Mouse (Mus musculus) skeletal muscle tissue, adult 2 months (tissue): Measurements from ENCODE around the gene Hira.
"Not testable (repeated sequence)": the region's sequence is repeated elsewhere in the genome, so short reads cannot be mapped to it uniquely, and the experiment has no call there.

Experiments used
- DNase-seq: peaks from one replicate; pipeline ENCODE4 v3.0.0-alpha.2; 2012; ENCODE audit warnings: low read depth, low spot score

Hira gene

DNA sequence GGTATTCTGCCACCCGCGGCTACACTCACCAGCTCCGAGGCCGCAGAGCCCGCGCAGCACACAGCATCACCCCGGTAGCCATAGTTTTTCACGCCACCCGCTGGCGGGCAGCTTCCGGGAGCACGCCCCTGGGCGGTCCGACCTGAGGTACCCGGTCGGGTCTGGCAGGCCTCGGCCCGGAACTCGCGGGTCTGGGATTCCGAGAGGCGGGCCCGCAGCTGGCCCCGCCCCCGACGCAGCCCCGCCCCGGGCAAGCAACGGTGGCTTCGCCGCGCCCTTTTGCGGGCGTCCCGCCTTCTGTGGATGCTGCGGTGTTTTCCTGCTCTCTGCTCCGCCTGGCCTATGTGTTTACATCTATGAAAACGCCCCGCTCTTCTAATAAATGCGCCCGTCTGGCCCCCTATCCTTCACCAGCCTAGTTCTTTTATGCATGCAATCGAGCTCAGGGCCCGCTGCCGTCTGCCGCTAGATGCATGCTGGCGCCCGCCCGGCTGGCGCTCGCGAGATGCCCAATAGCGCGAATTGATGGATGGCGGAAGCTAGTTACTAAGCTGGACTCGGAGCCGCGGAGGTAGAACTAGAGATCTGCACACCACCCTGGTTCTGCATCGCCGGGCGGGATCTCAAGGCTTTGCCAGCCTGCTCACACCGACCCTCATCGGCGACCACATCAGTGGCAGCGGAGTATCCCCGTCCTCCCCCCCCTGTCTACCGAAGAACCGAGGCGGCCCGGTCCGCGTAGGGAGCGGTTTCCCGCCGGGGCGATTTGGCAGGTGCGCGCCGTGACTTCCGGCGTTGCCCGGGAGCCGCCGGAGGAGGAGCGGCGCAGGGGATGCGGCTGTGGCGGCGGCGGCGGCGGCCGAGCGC lies at the start of gene Hira, which contains the start of gene Mrpl40:
Hira (plus strand) TSS at position 596 of the 867 bp plus-strand sequence.
Mrpl40 (minus strand) TSS at position 421 of the 867 bp plus-strand sequence.
- peak; percentile 85 for DNase-seq

DNA sequence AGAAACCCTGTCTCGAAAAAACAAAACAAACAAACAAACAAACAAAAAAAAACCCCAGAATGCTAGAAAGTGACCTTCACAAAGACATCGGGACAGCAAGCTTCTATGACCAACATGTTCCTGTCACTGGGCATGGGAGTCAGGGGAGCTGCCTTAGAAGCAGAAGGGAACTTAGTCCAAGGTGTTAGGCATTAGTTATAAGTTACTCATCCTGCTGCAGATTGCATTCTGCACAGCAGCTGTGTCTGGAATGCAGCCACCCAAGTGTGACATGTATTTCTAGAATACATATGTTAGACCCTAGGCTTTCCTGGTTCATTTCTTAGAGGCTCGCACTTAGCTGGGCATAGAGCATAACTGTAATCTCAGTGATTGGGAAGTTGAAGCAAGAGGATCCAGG lies 48.2 kb upstream of the Hira start:
- no peak for DNase-seq

DNA sequence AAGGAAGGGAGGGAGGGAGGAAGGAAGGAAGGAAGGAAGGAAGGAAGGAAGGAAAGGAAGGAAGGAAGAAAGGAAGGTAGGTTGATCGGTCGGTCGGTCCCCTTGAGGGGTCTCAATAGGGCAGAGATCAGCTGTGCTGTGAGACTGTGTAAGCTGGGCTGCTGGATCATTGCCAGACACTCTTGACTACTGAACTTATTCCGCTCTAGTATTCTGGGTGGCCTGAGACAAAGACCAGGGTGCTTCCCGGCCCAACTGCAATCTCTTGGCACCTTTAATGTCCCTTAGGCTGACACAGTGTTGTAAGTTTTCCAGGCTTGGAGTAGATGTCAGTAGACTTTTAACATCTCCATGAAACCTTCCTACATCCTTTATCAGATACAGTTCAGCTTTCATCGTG lies 47.7 kb upstream of the Hira start:
- DNase-seq: no peak

DNA sequence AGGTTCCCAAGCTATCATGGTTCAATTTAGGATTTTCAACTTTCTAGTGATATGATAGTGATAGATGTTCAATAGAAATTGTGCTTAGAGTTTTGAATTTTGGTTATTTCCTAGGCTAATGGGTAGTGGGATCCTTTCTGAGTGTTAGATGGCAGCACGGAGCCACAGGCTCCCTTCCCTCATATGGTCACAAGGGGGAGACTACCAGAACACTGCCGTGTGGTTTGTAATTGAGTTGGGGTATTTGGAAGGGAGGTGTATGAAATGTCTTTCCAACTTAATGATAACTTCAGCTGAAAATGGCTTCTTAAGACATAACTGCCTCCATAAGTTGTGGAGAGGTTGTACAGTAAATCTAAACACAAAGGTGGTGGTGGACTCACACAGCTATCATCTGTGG lies 43.4 kb upstream of the Hira start:
- no peak for DNase-seq

DNA sequence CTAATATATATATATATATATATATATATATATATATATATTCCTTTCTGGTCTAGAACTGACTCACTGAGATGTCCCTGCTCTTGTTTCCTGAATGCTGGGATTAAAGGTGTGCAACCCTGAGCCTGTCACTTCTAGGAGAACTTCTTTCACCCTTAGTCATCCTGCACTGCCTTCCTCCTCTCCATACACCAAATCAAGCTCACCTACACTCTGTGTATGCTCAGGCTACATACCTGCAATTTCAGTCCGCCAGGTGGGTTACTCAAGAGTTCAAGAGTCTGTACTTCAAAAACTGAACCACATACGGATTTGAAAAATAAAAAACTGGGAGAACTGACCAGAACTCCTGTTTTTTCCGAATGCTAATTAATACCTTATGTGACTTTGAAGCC lies 40.8 kb upstream of the Hira start:
- DNase-seq: no peak

DNA sequence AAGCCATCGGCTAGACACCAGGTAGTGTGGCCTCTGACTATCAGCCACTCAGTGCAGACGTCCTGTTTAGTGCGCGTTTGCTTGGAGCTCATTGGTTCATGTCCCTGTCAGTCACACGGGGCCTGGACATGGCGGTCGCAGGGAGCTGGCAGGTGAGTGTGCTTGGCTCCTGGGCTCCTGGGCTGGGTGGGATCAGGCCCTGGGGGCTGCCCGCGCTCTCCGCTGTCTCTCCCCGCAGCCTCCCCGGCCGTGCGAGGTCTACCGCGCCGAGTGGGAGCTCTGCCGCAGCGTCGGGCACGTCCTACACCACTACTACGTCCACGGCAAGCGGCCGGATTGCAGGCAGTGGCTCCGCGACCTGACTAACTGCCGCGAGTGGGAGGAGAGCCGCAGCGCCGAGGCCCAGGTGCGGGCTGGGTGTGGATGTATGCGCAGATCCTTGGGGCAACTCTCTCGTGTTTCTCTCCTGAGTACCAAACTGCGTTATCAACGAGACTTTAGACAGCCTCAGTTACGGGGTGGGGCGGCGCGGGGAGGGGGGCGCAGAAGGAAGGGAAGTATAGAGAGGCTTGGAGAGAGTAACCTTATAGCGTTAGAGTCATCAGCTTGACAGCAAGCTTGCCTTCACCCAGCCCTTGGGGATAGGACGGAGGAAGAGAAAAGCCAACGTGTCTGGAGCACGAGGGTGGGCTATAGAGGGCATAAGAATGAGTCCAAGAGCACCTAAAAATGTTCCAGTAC lies 40.2 kb upstream of the Hira start, which contains the start of the genes 2510002D24Rik and Gm28539:
2510002D24Rik (plus strand) TSS at position 111 of the 741 bp plus-strand sequence.
Gm28539 (plus strand) TSS at position 117 of the 741 bp plus-strand sequence.
- DNase-seq: peak; percentile 88

DNA sequence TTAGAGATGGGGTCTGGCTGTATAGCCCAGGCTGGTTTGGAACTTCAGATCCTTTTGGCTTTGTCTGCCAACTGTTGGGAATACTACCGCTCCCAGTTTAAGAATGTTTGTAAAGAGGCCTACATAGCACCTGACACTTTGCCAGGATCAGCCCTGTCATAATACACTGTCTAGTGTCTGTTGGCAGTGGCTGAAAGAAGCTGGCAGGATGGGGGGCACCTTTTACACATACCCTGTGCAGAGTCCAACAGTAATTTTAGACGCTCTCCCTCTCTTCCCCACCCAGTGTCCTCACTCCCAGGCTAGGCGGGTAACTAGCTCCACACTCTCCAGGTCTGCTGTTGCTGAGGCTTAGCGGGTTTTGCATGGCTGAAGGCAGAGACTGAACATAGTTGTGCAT lies 38.5 kb upstream of the Hira start:
- no peak for DNase-seq

DNA sequence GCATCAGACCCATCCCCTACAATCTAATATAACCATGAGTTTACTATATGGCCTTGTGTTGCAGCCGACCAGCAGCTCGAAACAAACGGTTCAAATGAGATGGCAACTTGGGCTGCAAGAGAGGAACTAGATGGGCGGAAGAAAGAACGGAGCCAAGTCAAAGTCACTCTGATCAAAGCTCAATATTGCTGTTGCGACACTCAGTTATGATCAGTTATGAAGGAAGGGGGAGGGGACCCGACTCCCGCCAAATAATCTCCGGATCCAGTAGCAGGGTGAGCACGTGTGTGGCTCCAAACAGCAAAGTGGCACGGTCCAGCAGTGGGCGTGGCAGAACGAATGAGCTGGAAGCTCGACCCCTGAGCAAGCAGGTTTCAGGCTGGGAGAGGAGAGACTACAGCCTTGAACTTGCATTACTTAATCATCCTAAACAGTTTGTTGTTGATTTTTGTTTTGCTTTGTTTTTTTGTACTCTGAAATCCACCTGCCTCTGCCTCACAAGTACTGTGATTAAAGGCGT lies 30.5 kb upstream of the Hira start:
- no peak for DNase-seq

DNA sequence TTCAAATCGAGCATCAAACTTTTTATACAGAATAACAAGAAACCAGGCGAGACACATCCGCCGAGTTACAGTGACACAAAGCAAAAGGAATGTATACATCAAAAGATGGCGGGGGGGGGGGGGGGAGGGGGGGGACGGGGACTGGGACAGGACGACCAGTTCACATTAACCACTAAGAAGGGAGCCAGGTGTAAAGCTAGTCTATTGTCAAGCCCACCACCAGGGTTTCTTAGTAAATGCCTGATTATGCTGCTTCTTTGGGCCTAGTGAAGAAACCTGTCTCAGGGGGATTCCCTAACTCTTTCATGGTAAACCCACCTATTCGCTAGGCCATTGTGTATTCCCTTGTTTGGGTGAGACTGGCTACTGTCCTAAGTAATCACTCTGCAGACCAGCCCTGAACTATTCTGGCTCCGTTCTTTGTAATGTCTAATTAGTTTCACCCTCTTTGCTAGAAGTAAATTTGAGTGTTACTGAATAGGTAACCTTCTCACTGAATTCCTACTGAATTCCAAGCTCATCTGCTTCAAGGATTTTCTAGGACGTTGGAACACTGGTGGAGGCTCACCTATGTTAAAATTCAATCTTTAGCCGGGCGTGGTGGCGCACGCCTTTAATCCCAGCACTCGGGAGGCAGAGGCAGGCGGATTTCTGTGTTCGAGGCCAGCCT lies 27.2 kb upstream of the Hira start:
- not testable (repeated sequence) for DNase-seq

DNA sequence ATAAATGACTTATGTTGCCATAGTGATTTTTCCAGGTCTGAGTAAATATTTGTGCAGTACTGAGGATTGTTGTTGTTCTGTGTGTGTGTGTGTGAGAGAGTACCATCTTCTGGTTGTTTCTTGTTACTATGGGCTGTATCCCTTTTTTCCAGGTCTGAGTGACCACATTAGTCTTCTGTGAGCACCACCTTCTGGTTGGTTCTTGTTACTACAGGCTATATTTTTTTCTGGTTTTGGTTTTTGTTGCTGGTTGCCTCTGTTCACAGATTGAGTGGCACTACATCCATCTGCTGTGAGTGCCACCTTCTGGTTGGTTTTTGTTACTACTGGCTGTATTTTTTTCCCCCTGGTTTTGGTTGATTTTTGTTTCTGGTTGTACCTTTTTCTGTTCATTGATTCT lies 18.3 kb upstream of the Hira start:
- DNase-seq: peak; percentile 43

DNA sequence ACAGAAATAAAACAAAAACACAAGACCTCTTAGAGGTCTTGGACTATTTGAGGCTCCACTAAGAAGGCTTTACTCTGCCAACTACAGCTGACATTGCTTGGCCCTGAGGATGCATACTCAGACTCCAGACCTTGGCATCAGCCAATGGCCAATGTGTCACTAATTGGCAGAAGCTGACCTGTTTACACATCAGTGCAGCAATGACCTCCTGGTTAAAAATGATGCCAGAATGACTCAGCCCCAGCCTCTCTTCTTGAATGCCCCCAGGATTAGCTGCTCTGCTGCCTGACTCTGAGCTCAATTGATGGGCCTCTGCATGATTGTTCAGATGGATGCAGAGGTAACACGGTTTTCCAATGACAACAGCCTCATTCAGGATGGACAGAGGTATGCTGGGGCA lies 16.7 kb upstream of the Hira start:
- peak; percentile 84 for DNase-seq

DNA sequence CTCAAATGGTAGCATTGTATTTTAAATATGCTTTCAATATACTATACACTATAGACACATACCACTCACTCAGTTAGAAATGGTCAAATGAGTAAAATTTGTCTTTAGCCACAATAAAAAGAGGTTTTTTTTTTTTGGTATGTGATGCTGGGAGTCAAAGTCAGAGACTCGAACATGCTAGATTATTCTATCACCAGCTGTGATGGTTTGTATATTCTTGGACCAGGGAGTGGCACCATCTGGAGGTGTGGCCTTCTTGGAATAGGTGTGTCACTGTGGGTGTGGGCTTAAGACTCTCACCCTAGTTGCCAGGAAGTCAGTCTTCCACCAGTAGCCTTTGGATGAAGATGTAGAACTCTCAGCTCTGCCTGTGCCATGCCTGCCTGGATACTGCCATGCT lies 6.3 kb upstream of the Hira start:
- DNase-seq: not testable (repeated sequence)

DNA sequence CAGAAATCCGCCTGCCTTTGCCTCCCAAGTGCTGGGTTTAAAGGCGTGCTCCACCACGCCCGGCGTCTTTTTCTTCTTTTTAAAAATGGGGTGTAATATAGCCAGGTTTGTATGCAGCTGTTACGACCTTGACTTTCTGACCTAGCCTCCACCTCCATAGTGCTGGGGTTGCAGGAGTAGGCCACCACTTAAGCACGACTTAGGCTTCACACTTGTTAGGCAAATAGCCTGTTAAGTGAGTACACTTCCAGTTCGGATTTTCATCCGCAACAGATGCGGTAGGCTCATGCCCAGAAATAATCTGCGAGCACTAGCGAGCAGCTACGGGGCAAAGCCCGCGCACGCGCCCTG lies 771 bp upstream of the Hira start:
- DNase-seq: no peak

DNA sequence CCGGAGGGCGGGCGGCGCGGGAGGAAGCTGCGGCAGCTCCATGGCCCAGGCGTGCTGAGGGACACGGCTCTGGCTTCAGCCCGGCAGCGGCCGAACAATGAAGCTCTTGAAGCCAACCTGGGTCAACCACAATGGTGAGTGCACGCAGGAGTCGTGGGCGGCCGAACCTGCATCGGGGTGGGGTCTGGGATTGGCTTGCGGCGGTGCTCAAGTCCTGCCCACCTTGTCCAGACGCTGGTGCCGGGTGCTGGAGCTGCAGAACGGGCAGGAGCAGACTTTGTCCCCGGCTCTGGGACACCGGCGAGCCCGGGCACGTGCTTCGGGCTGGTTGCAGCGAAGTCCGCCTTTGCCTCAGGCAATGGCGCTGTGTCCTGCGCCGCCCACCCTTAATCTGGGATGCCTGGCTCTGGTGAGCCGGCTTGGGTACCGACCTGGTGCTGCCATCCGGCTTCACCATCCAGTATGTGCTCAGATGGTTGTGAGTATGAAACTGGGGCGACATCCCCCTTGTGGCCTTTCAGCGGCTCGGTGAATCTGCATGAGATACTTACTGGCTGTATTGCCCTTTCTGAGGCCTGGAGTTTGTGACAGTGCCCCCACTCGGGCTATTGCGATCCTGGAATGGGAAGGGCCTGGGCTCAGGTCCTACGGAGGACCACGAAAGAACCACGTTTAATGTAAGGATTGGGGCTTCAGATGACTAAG lies 701 bp downstream of the Hira start:
- peak; percentile 21 for DNase-seq

DNA sequence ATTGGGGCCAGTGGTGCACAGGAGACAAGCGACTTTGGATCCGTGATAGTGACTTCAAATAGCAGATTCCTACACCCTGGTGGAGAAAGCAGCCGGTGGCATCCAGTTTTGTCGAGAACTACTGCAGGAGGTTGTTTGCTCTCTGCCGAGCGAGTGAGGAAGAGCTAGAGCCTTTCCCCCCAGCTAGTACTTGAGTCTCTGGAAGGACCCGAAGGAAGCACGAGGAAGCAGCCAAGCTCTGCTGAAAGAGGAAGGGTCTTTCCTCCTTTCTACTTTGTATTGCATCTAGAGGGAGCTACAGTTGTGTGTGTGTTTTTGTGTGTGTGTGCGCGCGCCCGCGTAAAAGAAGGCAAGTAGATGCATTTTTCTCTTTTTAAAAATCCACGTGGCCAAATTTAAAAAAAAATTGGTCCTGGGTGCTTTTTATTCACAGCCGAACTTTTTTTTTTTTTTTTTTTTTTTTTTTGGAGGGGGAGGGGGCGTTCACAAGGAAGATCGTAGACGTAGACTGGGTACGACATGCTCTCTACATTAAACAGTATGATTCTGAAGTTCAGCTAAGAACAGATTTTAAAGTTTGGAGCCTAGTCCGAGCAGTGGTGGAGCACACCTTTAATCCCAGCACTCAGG lies 1.4 kb downstream of the Hira start:
- DNase-seq: no peak

DNA sequence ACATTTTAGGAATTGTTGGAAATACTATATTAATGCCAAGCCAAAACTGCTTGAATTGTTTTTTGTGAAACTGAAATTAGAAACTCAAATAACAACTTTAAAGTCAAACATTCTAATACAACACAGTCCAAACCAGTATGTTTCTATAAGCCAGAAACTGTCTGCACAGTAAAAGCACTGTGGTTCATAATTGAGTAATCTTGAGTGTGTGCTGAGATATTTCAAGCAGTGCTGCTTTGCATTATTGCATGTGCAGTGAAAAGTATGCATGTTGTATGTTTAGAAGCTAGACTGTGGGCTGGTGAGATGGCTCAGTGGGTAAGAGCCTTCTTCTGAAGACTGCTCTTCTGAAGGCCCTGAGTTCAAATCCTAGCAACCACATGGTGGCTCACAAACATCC lies 7.2 kb downstream of the Hira start:
- no peak for DNase-seq

DNA sequence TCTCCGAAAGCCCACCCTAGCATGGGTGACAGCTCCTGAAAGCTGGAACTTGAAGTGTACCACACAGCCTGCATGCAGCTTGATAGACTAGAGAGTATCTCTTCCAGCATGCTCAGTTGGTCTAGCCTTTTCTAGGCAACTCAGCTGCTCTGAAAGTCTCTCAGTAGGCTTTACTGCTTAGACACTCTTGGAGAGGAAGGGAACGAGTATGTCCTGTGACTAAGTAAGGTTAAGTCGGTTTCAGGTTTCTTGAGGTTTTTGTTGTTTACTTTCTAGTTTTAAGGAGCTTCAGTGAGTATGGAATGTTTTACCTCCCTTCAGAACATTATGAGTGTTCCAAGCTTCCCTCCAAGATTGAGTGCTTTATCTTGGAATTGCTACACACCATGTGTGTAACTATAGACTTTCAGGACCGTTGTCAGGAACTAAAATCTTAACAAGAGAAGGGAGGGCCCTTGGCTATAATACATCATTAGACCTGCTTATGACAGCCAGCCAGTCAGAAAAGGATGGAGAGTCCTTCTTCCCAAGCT lies 17.1 kb downstream of the Hira start:
- DNase-seq: no peak

DNA sequence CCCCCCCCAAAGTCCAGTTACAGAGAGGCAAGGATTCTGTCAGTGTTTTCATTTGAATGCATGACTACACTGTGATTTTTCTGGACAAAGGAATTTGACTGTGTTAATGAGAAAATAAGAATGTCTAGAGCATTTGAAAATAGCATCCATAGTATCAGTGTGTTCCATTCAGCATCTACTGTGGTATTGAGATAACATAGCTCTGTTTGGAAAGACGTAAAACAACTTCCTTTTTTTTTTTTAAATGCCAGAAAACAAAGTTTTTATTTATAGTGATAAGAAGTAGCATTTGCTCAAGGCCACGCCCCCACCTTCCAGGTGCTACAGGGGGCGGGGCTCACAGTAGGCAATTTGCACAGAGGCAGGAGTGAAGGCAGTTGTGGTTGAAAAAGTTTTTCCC lies 18.4 kb downstream of the Hira start:
- no peak for DNase-seq

DNA sequence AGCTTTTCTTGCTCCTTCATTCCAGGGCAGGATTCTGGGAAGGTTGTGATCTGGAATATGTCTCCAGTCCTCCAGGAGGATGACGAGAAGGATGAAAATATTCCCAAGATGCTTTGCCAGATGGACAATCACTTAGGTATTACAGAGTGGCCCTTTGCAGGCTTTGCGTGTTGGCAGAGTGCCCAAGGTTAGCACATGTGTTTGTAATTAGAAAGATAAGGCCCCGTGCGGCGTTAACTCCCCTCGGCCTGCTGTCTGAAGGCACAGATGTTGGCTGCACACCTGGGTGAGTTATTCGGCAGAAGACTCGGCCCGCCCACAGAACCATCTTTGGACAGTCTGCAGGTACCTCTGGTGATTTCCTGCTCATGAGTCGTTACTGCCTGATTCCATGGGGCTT lies 19.6 kb downstream of the Hira start:
- DNase-seq: peak; percentile 30

DNA sequence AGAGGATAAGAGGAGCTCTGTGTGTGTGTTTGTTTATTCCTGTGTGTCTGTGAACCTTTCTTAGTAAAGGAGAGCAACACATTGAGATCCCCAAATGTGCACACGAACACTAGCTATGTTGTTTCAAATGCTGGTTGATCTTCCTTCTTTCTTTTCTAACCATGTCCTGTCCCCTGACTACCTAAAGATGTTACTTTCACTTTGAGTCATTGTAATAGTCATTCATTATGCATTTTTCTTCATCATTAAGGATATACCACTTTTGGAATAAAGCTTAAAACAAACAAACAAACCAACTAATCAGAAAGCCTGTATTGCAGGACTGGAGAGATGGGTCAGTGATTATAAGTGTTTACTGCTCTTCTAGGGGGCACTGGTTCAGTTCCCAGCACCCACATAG lies 28.8 kb downstream of the Hira start:
- DNase-seq: no peak

DNA sequence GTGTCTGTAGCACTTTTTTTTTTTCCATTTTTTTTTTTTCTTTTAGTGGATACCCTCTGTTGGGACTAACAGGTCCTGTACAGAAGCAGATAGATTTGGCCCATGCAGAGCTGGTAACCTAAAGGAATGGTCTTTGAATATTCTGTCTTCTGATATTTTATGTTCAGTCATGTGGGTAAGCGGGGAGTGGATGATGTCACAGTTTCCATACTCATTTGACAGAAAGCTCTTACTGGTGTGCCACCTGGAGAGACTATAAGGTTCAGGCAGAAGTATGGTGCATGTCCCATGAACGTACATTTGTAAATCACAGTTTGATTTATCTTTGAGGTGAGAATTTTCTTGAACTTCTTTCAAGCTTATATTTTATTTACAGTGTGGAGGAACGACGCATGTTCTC lies 39.2 kb downstream of the Hira start:
- no peak for DNase-seq
